Mouse (Mus musculus): Measurements from ENCODE around the gene Akirin2. TPM values are rescaled to one million over a fixed set of nuclear protein-coding genes. Genes with fewer than 3 reads are reported as not detected.

The Akirin2 gene
- 9.4 and 15.9 TPM in 2 replicates for polyA plus RNA-seq (2012; rRNA removed)

DNA sequence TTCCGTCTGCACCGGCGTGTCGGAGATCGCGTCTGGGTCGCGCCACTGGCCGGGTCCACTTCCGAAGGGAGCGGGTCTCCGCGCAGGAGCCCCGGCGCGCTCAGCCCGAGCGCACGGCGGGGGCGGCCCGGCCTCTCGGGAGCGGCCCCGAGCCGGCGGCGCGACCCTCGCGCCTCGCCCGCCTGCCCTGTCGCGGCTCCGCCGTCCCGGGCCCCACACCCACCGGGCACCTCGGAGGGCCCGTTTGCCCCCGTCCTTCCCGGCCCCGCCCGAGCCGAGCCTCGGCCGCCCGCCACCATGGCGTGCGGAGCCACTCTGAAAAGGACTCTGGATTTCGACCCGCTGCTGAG is at the start of gene Akirin2:
Akirin2 (plus strand) TSS at position 190 of the 350 bp plus-strand sequence.

DNA sequence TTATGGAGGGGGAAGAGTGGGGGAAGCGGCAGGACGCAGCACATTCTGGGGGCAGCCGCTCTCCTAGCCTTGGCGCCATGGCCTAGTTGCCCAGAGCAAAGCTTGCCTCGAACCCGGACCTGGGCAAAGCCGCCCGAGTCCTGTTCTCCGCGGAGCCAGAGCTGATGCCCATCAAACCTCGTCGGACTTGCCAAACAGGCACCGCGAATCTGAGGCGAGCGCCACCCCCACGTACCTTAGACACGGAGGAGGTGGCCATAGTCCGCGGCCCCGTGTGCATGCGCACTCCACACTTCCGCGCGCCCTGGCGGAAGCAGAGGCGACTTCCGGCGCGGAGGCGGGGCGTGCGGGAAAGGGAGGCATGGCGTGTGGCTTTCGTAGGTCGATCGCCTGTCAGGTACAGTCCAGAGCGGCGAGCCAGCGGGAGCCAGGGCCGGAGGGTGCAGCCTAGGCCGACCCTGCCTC is 63.9 kb downstream of the Akirin2 start, which contains the start of the genes Orc3 and Rars2:
Orc3 (minus strand) TSS at position 315 of the 465 bp plus-strand sequence.
Rars2 (plus strand) TSS at position 328 of the 465 bp plus-strand sequence.

Other genes starting within 250 kb of the Akirin2 start
- gene Orc3, start 64.0 kb downstream of the Akirin2 start, polyA plus RNA-seq (2012; rRNA removed), result 1.1 and 1.6 TPM in 2 replicates
- gene Rars2, start 64.0 kb downstream of the Akirin2 start, polyA plus RNA-seq (2012; rRNA removed), result 2.5 and 2.8 TPM in 2 replicates
- 5.9 and 6.0 TPM in 2 replicates for gene Slc35a1, start 136.5 kb downstream of the Akirin2 start, polyA plus RNA-seq (2012; rRNA removed)
- not detected in 2 replicates for gene Cfap206, start 179.3 kb downstream of the Akirin2 start, polyA plus RNA-seq (2012; rRNA removed)
- not detected in 2 replicates for gene Gm136, start 205.3 kb downstream of the Akirin2 start, polyA plus RNA-seq (2012; rRNA removed)
- gene Smim8, start 227.5 kb downstream of the Akirin2 start, polyA plus RNA-seq (2012; rRNA removed), result 0.17 and 0.19 TPM in 2 replicates